Mouse (Mus musculus): Measurements from ENCODE around the gene Nsd1.
"Not testable (repeated sequence)": the region's sequence is repeated elsewhere in the genome, so short reads cannot be mapped to it uniquely, and the experiment has no call there.

Gene Nsd1

GRCm38 (mm10) chr13:55190121-55190868 is 19.3 kb upstream of the Nsd1 start:
- DNase-seq (ENCODE audit: low spot score in 2 of 2), result peak; percentile 81 to 89

- DNase-seq (ENCODE audit: low spot score in 2 of 2), result no peak
Measured at GRCm38 (mm10) chr13:55191535-55191934, 18.0 kb upstream of the Nsd1 start.

GRCm38 (mm10) chr13:55202758-55203157 is 6.8 kb upstream of the Nsd1 start:
- not testable (repeated sequence) for DNase-seq (ENCODE audit: low spot score in 2 of 2)

GRCm38 (mm10) chr13:55203740-55204139 is 5.8 kb upstream of the Nsd1 start:
- DNase-seq (ENCODE audit: low spot score in 2 of 2), result no peak

GRCm38 (mm10) chr13:55204667-55205389 is 4.8 kb upstream of the Nsd1 start:
- no peak for DNase-seq (ENCODE audit: low spot score in 2 of 2)

GRCm38 (mm10) chr13:55205448-55206205 is 4.0 kb upstream of the Nsd1 start:
- DNase-seq (ENCODE audit: low spot score in 2 of 2), result no peak

- no peak for DNase-seq (ENCODE audit: low spot score in 2 of 2)
Measured at GRCm38 (mm10) chr13:55208837-55209648, 539 bp upstream of the Nsd1 start.

GRCm38 (mm10) chr13:55210193-55210970 is 800 bp downstream of the Nsd1 start:
- DNase-seq (ENCODE audit: low spot score in 2 of 2), result peak; percentile 16 to 60

GRCm38 (mm10) chr13:55210971-55211220 is 1.3 kb downstream of the Nsd1 start:
- DNase-seq (ENCODE audit: low spot score in 2 of 2), result no peak

- peak; percentile 73 to 82 for DNase-seq (ENCODE audit: low spot score in 2 of 2)
Measured at GRCm38 (mm10) chr13:55211221-55212010, 1.8 kb downstream of the Nsd1 start.

GRCm38 (mm10) chr13:55212011-55212360 is 2.4 kb downstream of the Nsd1 start:
- peak; percentile 24 to 38 for DNase-seq (ENCODE audit: low spot score in 2 of 2)

- DNase-seq (ENCODE audit: low spot score in 2 of 2), result peak; percentile 43 to 50
Measured at GRCm38 (mm10) chr13:55212361-55213137, 3.0 kb downstream of the Nsd1 start.

- no peak for DNase-seq (ENCODE audit: low spot score in 2 of 2)
Measured at GRCm38 (mm10) chr13:55213138-55213806, 3.7 kb downstream of the Nsd1 start.

- DNase-seq (ENCODE audit: low spot score in 2 of 2), result no peak
Measured at GRCm38 (mm10) chr13:55224364-55224763, 14.8 kb downstream of the Nsd1 start.

GRCm38 (mm10) chr13:55230701-55231100 is 21.1 kb downstream of the Nsd1 start:
- no peak for DNase-seq (ENCODE audit: low spot score in 2 of 2)

- no peak for DNase-seq (ENCODE audit: low spot score in 2 of 2)
Measured at GRCm38 (mm10) chr13:55243205-55243604, 33.6 kb downstream of the Nsd1 start.

GRCm38 (mm10) chr13:55247293-55248030 is 37.9 kb downstream of the Nsd1 start:
- no peak for DNase-seq (ENCODE audit: low spot score in 2 of 2)

GRCm38 (mm10) chr13:55249246-55249645 is 39.7 kb downstream of the Nsd1 start:
- no peak for DNase-seq (ENCODE audit: low spot score in 2 of 2)
